8 mouse cellular contexts compared by ENCODE assay signal in the genomic region with DNA sequence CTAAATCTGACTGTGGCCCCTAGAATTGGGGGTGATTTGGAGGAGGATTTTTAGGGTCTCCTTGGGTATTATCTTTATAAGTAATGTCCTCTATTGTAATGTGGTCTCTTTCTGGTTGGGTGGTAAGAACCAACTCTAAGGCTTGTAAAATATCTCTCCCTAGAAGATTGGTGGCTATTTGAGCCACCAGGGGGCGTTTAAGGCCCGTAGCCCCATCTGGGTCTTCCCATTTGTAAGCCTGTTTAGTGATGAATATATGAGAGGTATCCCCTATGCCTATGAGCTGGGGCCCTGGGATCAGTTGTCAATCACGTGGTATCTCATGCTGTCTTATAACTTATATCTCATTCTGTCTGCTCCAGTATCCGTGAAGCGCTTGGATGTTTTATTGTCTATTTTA. TPM values are rescaled to one million over a fixed set of nuclear protein-coding genes. Genes with fewer than 3 reads are reported as not detected.
DNase-seq lines count a peak whose midpoint lies in the region; ATAC-seq and TF ChIP-seq lines count a peak whose summit lies in the region.

No protein-coding gene starts in this region.

- no peak for TF ChIP-seq EP300 in liver, postnatal 0 days (IDR thresholded peaks at IDR 0.05; ENCODE audit: low read depth)

- H3K27ac ChIP-seq in liver, postnatal 0 days (ENCODE audit: low read depth): no peak overlapping the region
- H3K27ac ChIP-seq in midbrain, embryonic 13.5 days: no peak overlapping the region

- intact Hi-C loops in left cerebral cortex, postnatal 4 days (cut with DNase I): no loop called here
- intact Hi-C loops in left cerebral cortex, postnatal 25 days (cut with DNase I): no loop called here

- no peaks in the 10 kb centered on the region for H3K36me3 ChIP-seq in liver, postnatal 0 days (replicated peaks; ENCODE audit: insufficient read depth, low read length)
- no peaks in the 10 kb centered on the region for H3K36me3 ChIP-seq in midbrain, embryonic 13.5 days

- no peaks in the 10 kb centered on the region for H3K4me1 ChIP-seq in liver, postnatal 0 days (ENCODE audit: insufficient read depth)
- H3K4me1 ChIP-seq in midbrain, embryonic 13.5 days (replicated peaks): no peaks in the 10 kb centered on the region

- peak; percentile 67 for TF ChIP-seq CTCF in liver, postnatal 0 days (IDR thresholded peaks at IDR 0.05; ENCODE audit: low read depth)

- peak; percentile 33 for DNase-seq in left cerebral cortex, postnatal 4 days
- no peak for DNase-seq in left cerebral cortex, postnatal 25 days (ENCODE audit: low spot score in 2 of 2)
- DNase-seq in NIH3T3 (ENCODE audit: low read depth): peak; percentile 76
- peak; percentile 9 for DNase-seq in c-Kit-positive CD71-positive TER-119-negative erythroid progenitor cells, embryonic 14.5 days (ENCODE audit: low read depth)
- DNase-seq in liver, postnatal 0 days: peak; percentile 45
- no peak for DNase-seq in frontal cortex, postnatal 25 days (ENCODE audit: low spot score in 2 of 2)

- H3K27me3 ChIP-seq in liver, postnatal 0 days (ENCODE audit: insufficient read depth, low read length): no peaks in the 10 kb centered on the region
- no peaks in the 10 kb centered on the region for H3K27me3 ChIP-seq in midbrain, embryonic 13.5 days

- H3K4me2 ChIP-seq in liver, postnatal 0 days (ENCODE audit: low read depth, low read length): no peak overlapping the region
- H3K4me2 ChIP-seq in midbrain, embryonic 13.5 days (replicated peaks): no peak overlapping the region

- WGBS in liver, postnatal 0 days (ENCODE audit: insufficient replicate concordance): 55% methylated on average over 5 of the region's 5 CpGs
- WGBS in midbrain, embryonic 13.5 days: 77% methylated on average over 5 of the region's 5 CpGs

- no peak overlapping the region for H3K4me3 ChIP-seq in liver, postnatal 0 days (ENCODE audit: low read depth, low read length)
- H3K4me3 ChIP-seq in midbrain, embryonic 13.5 days (replicated peaks): no peak overlapping the region

- no peak overlapping the region for H3K9ac ChIP-seq in liver, postnatal 0 days (replicated peaks)
- H3K9ac ChIP-seq in midbrain, embryonic 13.5 days (replicated peaks): no peak overlapping the region

- no peaks in the 10 kb centered on the region for H3K9me3 ChIP-seq in liver, postnatal 0 days (ENCODE audit: low read length)
- no peaks in the 10 kb centered on the region for H3K9me3 ChIP-seq in midbrain, embryonic 13.5 days

- ATAC-seq in liver, postnatal 0 days: no peak
- no peak for ATAC-seq in activated CD4-positive, CD25-positive, alpha-beta regulatory T cell, adult 4 months
- no peak for ATAC-seq in midbrain, embryonic 13.5 days

RNA-seq across cellular contexts. Expression of a gene that starts 3.6 kb away (rescaled TPM):
- 1 to 10 TPM; 6.3 to 7.6 TPM for total RNA-seq in left cerebral cortex, postnatal 4 days (2021)
- total RNA-seq in left cerebral cortex, postnatal 25 days (2021): 1 to 10 TPM; 1.8 to 2.6 TPM
- polyA plus RNA-seq in liver, postnatal 0 days (2015; fragmentation: Nextera tagmentation; extraction: Ambion mirVana): 14.4 and 15.4 TPM in 2 replicates
- polyA plus RNA-seq in activated CD4-positive, CD25-positive, alpha-beta regulatory T cell, adult 4 months (2017; shearing (Covaris generic)): 10 to 100 TPM; 41.0 to 41.8 TPM
- polyA plus RNA-seq in midbrain, embryonic 13.5 days (2015; fragmentation: Nextera tagmentation; extraction: Ambion mirVana): 9.5 TPM in 2 replicates

RNA-seq across cellular contexts. Expression of a gene that starts 47.9 kb away (rescaled TPM):
- total RNA-seq in left cerebral cortex, postnatal 4 days (2021): 100 to 1,000 TPM; 124 to 146 TPM
- total RNA-seq in left cerebral cortex, postnatal 25 days (2021): 10 to 100 TPM; 32.7 to 37.1 TPM
- polyA plus RNA-seq in liver, postnatal 0 days (2015; fragmentation: Nextera tagmentation; extraction: Ambion mirVana): 1.8 and 2.1 TPM in 2 replicates
- 1 to 10 TPM; 3.5 to 3.7 TPM for polyA plus RNA-seq in activated CD4-positive, CD25-positive, alpha-beta regulatory T cell, adult 4 months (2017; shearing (Covaris generic))
- 36.6 and 40.7 TPM in 2 replicates for polyA plus RNA-seq in midbrain, embryonic 13.5 days (2015; fragmentation: Nextera tagmentation; extraction: Ambion mirVana)

RNA-seq across cellular contexts. Expression of a gene that starts 50.6 kb away (rescaled TPM):
- total RNA-seq in left cerebral cortex, postnatal 4 days (2021): under 1 TPM; 0.30 to 0.34 TPM
- total RNA-seq in left cerebral cortex, postnatal 25 days (2021): under 1 TPM in 1 of 2 experiments, not detected in 1; 0.14 TPM
- 248 and 262 TPM in 2 replicates for polyA plus RNA-seq in liver, postnatal 0 days (2015; fragmentation: Nextera tagmentation; extraction: Ambion mirVana)
- not detected for polyA plus RNA-seq in activated CD4-positive, CD25-positive, alpha-beta regulatory T cell, adult 4 months (2017; shearing (Covaris generic))
- not detected in 2 replicates for polyA plus RNA-seq in midbrain, embryonic 13.5 days (2015; fragmentation: Nextera tagmentation; extraction: Ambion mirVana)

Comparison
In these comparisons a context has a peak if more than half of its experiments do, and no peak if none do; other contexts are left out.
1. DNase-seq: peak in left cerebral cortex, postnatal 4 days (single experiment), NIH3T3 (single experiment), c-Kit-positive CD71-positive TER-119-negative erythroid progenitor cells, embryonic 14.5 days (single experiment) and liver, postnatal 0 days (single experiment); none in left cerebral cortex, postnatal 25 days (0 of 2) and frontal cortex, postnatal 25 days (0 of 2).
2. RNA of a gene that starts 50.6 kb away (polyA plus RNA-seq): 248 to 262 TPM in liver, postnatal 0 days; not detected in activated CD4-positive, CD25-positive, alpha-beta regulatory T cell, adult 4 months and not detected in midbrain, embryonic 13.5 days; every median in the first group is over 100 times any median in the second.